In genomic region chr7:31033409-31034165, GRCm38 (mm10) we compare ENCODE assay signal across 11 mouse cellular contexts. TPM values are rescaled to one million over a fixed set of nuclear protein-coding genes. Genes with fewer than 3 reads are reported as not detected.
DNase-seq lines count a peak whose midpoint lies in the region; ATAC-seq and TF ChIP-seq lines count a peak whose summit lies in the region.
"Had no signal": no experiment of that assay in that cellular context is flagged by ENCODE, and none has a peak within 500 bp of the region (broad histone marks: within the 10 kb centered on the region; RNA-seq: fewer than 3 reads in every experiment).

No protein-coding gene starts in this region.

- H3K4me3 ChIP-seq in heart, postnatal 0 days (ENCODE audit: low read depth, low read length) = no peak overlapping the region
- no peak overlapping the region for H3K4me3 ChIP-seq in bone marrow, adult 2 months (replicated peaks; ENCODE audit: control insufficient read depth, low read depth, low read length)
- H3K4me3 ChIP-seq in macrophage (ENCODE audit: inconsistent target) = no peak overlapping the region
- 0 out of 2 replicates have a peak overlapping the region, but pooled peaks have one; percentile 2 for H3K4me3 ChIP-seq in thymus, adult 2 months (ENCODE audit: control insufficient read depth, insufficient read depth, low read length)
- no peak overlapping the region for H3K4me3 ChIP-seq in midbrain, embryonic 16.5 days (ENCODE audit: low read depth, low read length)
- H3K4me3 ChIP-seq: limb, embryonic 13.5 days; myocyte had no signal

- ATAC-seq in heart, postnatal 0 days (ENCODE audit: insufficient read depth, low read depth) = no peak
- ATAC-seq in midbrain, embryonic 16.5 days = no peak

- 0 out of 2 replicates have a peak, but pooled peaks cover 21% of the 10 kb centered on the region for H3K36me3 ChIP-seq in heart, postnatal 0 days (replicated peaks; ENCODE audit: control insufficient read depth, insufficient read depth, low read length)
- H3K36me3 ChIP-seq in macrophage (ENCODE audit: inconsistent target) = peaks cover 11% of the 10 kb centered on the region; the same call in 1 of the 2 replicates
- 0 out of 2 replicates have a peak, but pooled peaks cover 3% of the 10 kb centered on the region for H3K36me3 ChIP-seq in thymus, adult 2 months (ENCODE audit: control insufficient read depth, insufficient read depth, low read length)
- H3K36me3 ChIP-seq in midbrain, embryonic 16.5 days (ENCODE audit: control insufficient read depth, insufficient read depth, low read length) = no peaks in the 10 kb centered on the region
- H3K36me3 ChIP-seq: limb, embryonic 13.5 days had no signal

- no peaks in the 10 kb centered on the region for H3K4me1 ChIP-seq in heart, postnatal 0 days (ENCODE audit: control insufficient read depth, insufficient read depth)
- peaks cover 19% of the 10 kb centered on the region for H3K4me1 ChIP-seq in bone marrow, adult 2 months (ENCODE audit: control insufficient read depth, insufficient read depth, low read length)
- peaks cover 61% of the 10 kb centered on the region for H3K4me1 ChIP-seq in thymus, adult 2 months (replicated peaks; ENCODE audit: control insufficient read depth, insufficient read depth, low read length)
- no peaks in the 10 kb centered on the region for H3K4me1 ChIP-seq in midbrain, embryonic 16.5 days (ENCODE audit: control insufficient read depth, insufficient read depth, low read length)
- H3K4me1 ChIP-seq: limb, embryonic 13.5 days had no signal

- no peak overlapping the region for H3K9ac ChIP-seq in heart, postnatal 0 days (replicated peaks; ENCODE audit: low read depth, low read length)
- H3K9ac ChIP-seq in midbrain, embryonic 16.5 days (ENCODE audit: low read depth, low read length) = no peak overlapping the region
- H3K9ac ChIP-seq: limb, embryonic 13.5 days had no signal

- no peaks in the 10 kb centered on the region for H3K27me3 ChIP-seq in heart, postnatal 0 days (ENCODE audit: control insufficient read depth, insufficient read depth, low read length)
- H3K27me3 ChIP-seq in thymus, adult 2 months (ENCODE audit: control insufficient read depth, insufficient read depth, low read length) = no peaks in the 10 kb centered on the region
- H3K27me3 ChIP-seq in midbrain, embryonic 16.5 days (ENCODE audit: control insufficient read depth, insufficient read depth, low read depth, low read length) = no peaks in the 10 kb centered on the region
- H3K27me3 ChIP-seq: limb, embryonic 13.5 days had no signal

- 47% methylated on average over 9 of the region's 9 CpGs for WGBS in heart, postnatal 0 days
- WGBS in bone marrow, adult 2 months = 28% methylated on average over 9 of the region's 9 CpGs
- 27% methylated on average over 9 of the region's 9 CpGs for WGBS in macrophage (ENCODE audit: missing documents)
- 30% methylated on average over 9 of the region's 9 CpGs for WGBS in thymus, adult 2 months
- 74% methylated on average over 9 of the region's 9 CpGs for WGBS in midbrain, embryonic 16.5 days

- H3K79me2 ChIP-seq in macrophage (ENCODE audit: inconsistent target) = peaks cover 22% of the 10 kb centered on the region

- no peaks in the 10 kb centered on the region for H3K9me3 ChIP-seq in heart, postnatal 0 days (replicated peaks; ENCODE audit: control insufficient read depth, low read length)
- no peaks in the 10 kb centered on the region for H3K9me3 ChIP-seq in midbrain, embryonic 16.5 days (replicated peaks; ENCODE audit: control insufficient read depth, low read length, poor library complexity, severe bottlenecking)
- H3K9me3 ChIP-seq: limb, embryonic 13.5 days had no signal

- no peak for TF ChIP-seq POLR2A in bone marrow, adult 2 months (IDR thresholded peaks at IDR 0.05; ENCODE audit: borderline replicate concordance, control insufficient read depth, low read depth, low read length)
- TF ChIP-seq POLR2A in thymus, adult 2 months (IDR thresholded peaks at IDR 0.05; ENCODE audit: control insufficient read depth, extremely low read depth, insufficient read depth, low read length, poor library complexity) = no peak

- TF ChIP-seq CTCF in heart, postnatal 0 days (IDR thresholded peaks at IDR 0.05; ENCODE audit: low read depth) = no peak
- 0 out of 2 replicates have a peak, but pooled peaks have one; percentile 7 for TF ChIP-seq CTCF in bone marrow, adult 2 months (IDR thresholded peaks at IDR 0.05; ENCODE audit: control insufficient read depth, insufficient read depth, low read length)
- TF ChIP-seq CTCF in thymus, adult 2 months (IDR thresholded peaks at IDR 0.05; ENCODE audit: borderline replicate concordance, control insufficient read depth, extremely low read depth, insufficient read depth, low read length, poor library complexity) = no peak

- intact Hi-C loops in heart, postnatal 36 days (cut with DNase I) = no loop called here

- H3K4me2 ChIP-seq in heart, postnatal 0 days (ENCODE audit: low read depth, low read length) = no peak overlapping the region
- H3K4me2 ChIP-seq in midbrain, embryonic 16.5 days (ENCODE audit: low read length) = no peak overlapping the region
- H3K4me2 ChIP-seq: limb, embryonic 13.5 days had no signal

- H3K27ac ChIP-seq in heart, postnatal 0 days (ENCODE audit: low read depth) = peak overlapping the region; percentile 61; the same call in 1 of the 2 replicates
- peak overlapping the region; percentile 95 for H3K27ac ChIP-seq in bone marrow, adult 2 months (ENCODE audit: control insufficient read depth, insufficient read depth, low read depth, low read length, poor library complexity)
- peak overlapping the region; percentile 83 for H3K27ac ChIP-seq in macrophage
- peak overlapping the region; percentile 89 for H3K27ac ChIP-seq in thymus, adult 2 months (ENCODE audit: control insufficient read depth, insufficient read depth, low read length)
- no peak overlapping the region for H3K27ac ChIP-seq in midbrain, embryonic 16.5 days (ENCODE audit: low read length)
- H3K27ac ChIP-seq: limb, embryonic 13.5 days had no signal

- TF ChIP-seq EP300 in heart, postnatal 0 days (IDR thresholded peaks at IDR 0.05; ENCODE audit: low read depth) = no peak

- no peak for DNase-seq in heart, postnatal 0 days (ENCODE audit: low spot score)
- DNase-seq in heart, postnatal 36 days = no peak
- DNase-seq in thymus, adult 2 months = peak; percentile 70
- DNase-seq in adrenal gland, postnatal 25 days = no peak
- no peak for DNase-seq in right cerebral cortex, adult 18-20 months

RNA-seq across cellular contexts. Expression of gene Fxyd5, which starts 8.7 kb away (rescaled TPM):
- total RNA-seq in heart, postnatal 0 days (2014; rRNA removed; ENCODE audit: low replicate concordance) = 54.3 and 69.7 TPM in 2 replicates
- 41.5 and 46.4 TPM in 2 replicates for polyA plus RNA-seq in heart, postnatal 0 days (2015; fragmentation: Nextera tagmentation; extraction: Ambion mirVana)
- 10 to 100 TPM; 29.3 to 30.8 TPM for total RNA-seq in heart, postnatal 36 days (2021)
- 85.0 and 239 TPM in 2 replicates for polyA plus RNA-seq in bone marrow, adult 2 months (2011; ENCODE audit: insufficient read depth, insufficient read length, low replicate concordance, missing spikeins)
- 100 to 1,000 TPM in 13 of 26 experiments, 10 to 100 TPM in 13; 24.1 to 184 (median 97.0) TPM for total RNA-seq in macrophage (2018; cell fraction: chromatin; rRNA removed)
- total RNA-seq in macrophage (2018; cell fraction: cytosol; rRNA removed) = 100 to 1,000 TPM; 518 to 856 (median 728) TPM
- 100 to 1,000 TPM in 25 of 26 experiments, 10 to 100 TPM in 1; 78.4 to 397 (median 257) TPM for total RNA-seq in macrophage (2018; cell fraction: nucleus; rRNA removed)
- polyA plus RNA-seq in macrophage (2018) = 662 to 1,499 TPM (median 1,028 TPM) in 3 replicates
- polyA plus RNA-seq in thymus, adult 2 months (2012; rRNA removed) = 247 and 283 TPM in 2 replicates
- 35.9 and 36.5 TPM in 2 replicates for total RNA-seq in adrenal gland, postnatal 25 days (2021)
- 19.0 and 24.4 TPM in 2 replicates for polyA plus RNA-seq in midbrain, embryonic 16.5 days (2015; fragmentation: Nextera tagmentation; extraction: Ambion mirVana)

RNA-seq across cellular contexts. Expression of gene Fxyd7, which starts 17.7 kb away (rescaled TPM):
- 5.8 TPM in 1 of 2 replicates, not detected in the other for total RNA-seq in heart, postnatal 0 days (2014; rRNA removed; ENCODE audit: low replicate concordance)
- polyA plus RNA-seq in heart, postnatal 0 days (2015; fragmentation: Nextera tagmentation; extraction: Ambion mirVana) = 0.67 and 0.72 TPM in 2 replicates
- total RNA-seq in heart, postnatal 36 days (2021) = 1 to 10 TPM in 1 of 2 experiments, under 1 TPM in 1; 0.41 to 1.1 TPM
- not detected in 2 replicates for polyA plus RNA-seq in bone marrow, adult 2 months (2011; ENCODE audit: insufficient read depth, insufficient read length, low replicate concordance, missing spikeins)
- total RNA-seq in macrophage (2018; cell fraction: chromatin; rRNA removed) = not detected
- total RNA-seq in macrophage (2018; cell fraction: cytosol; rRNA removed) = under 1 TPM in 2 of 26 experiments, not detected in 24; 0.18 to 0.35 TPM
- not detected for total RNA-seq in macrophage (2018; cell fraction: nucleus; rRNA removed)
- polyA plus RNA-seq in macrophage (2018) = not detected in 3 replicates
- polyA plus RNA-seq in thymus, adult 2 months (2012; rRNA removed) = 1.4 and 2.2 TPM in 2 replicates
- 0.55 TPM in 1 of 2 replicates, not detected in the other for total RNA-seq in adrenal gland, postnatal 25 days (2021)
- polyA plus RNA-seq in midbrain, embryonic 16.5 days (2015; fragmentation: Nextera tagmentation; extraction: Ambion mirVana) = 188 and 270 TPM in 2 replicates
- total RNA-seq: ES-E14 had no signal
- polyA plus RNA-seq: myocyte had no signal

RNA-seq across cellular contexts. Expression of gene Fxyd1, which starts 23.4 kb away (rescaled TPM):
- total RNA-seq in heart, postnatal 0 days (2014; rRNA removed; ENCODE audit: low replicate concordance) = 499 and 572 TPM in 2 replicates
- 1,579 and 1,586 TPM in 2 replicates for polyA plus RNA-seq in heart, postnatal 0 days (2015; fragmentation: Nextera tagmentation; extraction: Ambion mirVana)
- 100 to 1,000 TPM; 863 to 996 TPM for total RNA-seq in heart, postnatal 36 days (2021)
- 7.8 and 16.2 TPM in 2 replicates for polyA plus RNA-seq in bone marrow, adult 2 months (2011; ENCODE audit: insufficient read depth, insufficient read length, low replicate concordance, missing spikeins)
- 1 to 10 TPM in 1 of 26 experiments, not detected in 25; 1.9 TPM for total RNA-seq in macrophage (2018; cell fraction: chromatin; rRNA removed)
- not detected for total RNA-seq in macrophage (2018; cell fraction: cytosol; rRNA removed)
- total RNA-seq in macrophage (2018; cell fraction: nucleus; rRNA removed) = not detected
- polyA plus RNA-seq in macrophage (2018) = not detected in 3 replicates
- 46.4 and 107 TPM in 2 replicates for polyA plus RNA-seq in thymus, adult 2 months (2012; rRNA removed)
- total RNA-seq in adrenal gland, postnatal 25 days (2021) = 151 and 212 TPM in 2 replicates
- polyA plus RNA-seq in midbrain, embryonic 16.5 days (2015; fragmentation: Nextera tagmentation; extraction: Ambion mirVana) = 11.2 and 17.3 TPM in 2 replicates
- total RNA-seq: ES-E14 had no signal

RNA-seq across cellular contexts. Expression of gene Lgi4, which starts 25.6 kb away (rescaled TPM):
- total RNA-seq in heart, postnatal 0 days (2014; rRNA removed; ENCODE audit: low replicate concordance) = 0.27 and 2.7 TPM in 2 replicates
- polyA plus RNA-seq in heart, postnatal 0 days (2015; fragmentation: Nextera tagmentation; extraction: Ambion mirVana) = 0.08 and 0.19 TPM in 2 replicates
- total RNA-seq in heart, postnatal 36 days (2021) = 1 to 10 TPM; 3.6 to 5.2 TPM
- polyA plus RNA-seq in bone marrow, adult 2 months (2011; ENCODE audit: insufficient read depth, insufficient read length, low replicate concordance, missing spikeins) = 0.23 and 2.3 TPM in 2 replicates
- 1 to 10 TPM in 19 of 26 experiments, under 1 TPM in 7; 0.50 to 7.1 (median 1.5) TPM for total RNA-seq in macrophage (2018; cell fraction: chromatin; rRNA removed)
- under 1 TPM; 0.09 to 0.59 (median 0.22) TPM for total RNA-seq in macrophage (2018; cell fraction: cytosol; rRNA removed)
- total RNA-seq in macrophage (2018; cell fraction: nucleus; rRNA removed) = 1 to 10 TPM in 13 of 26 experiments, under 1 TPM in 13; 0.29 to 3.0 (median 0.94) TPM
- 0.14 to 0.27 TPM (median 0.22 TPM) in 3 replicates for polyA plus RNA-seq in macrophage (2018)
- polyA plus RNA-seq in thymus, adult 2 months (2012; rRNA removed) = 1.1 and 1.8 TPM in 2 replicates
- total RNA-seq in adrenal gland, postnatal 25 days (2021) = 3.7 and 3.8 TPM in 2 replicates
- 0.15 and 0.35 TPM in 2 replicates for polyA plus RNA-seq in midbrain, embryonic 16.5 days (2015; fragmentation: Nextera tagmentation; extraction: Ambion mirVana)
- polyA plus RNA-seq: myocyte had no signal

RNA-seq across cellular contexts. Expression of gene Fxyd3, which starts 42.9 kb away (rescaled TPM):
- total RNA-seq in heart, postnatal 0 days (2014; rRNA removed; ENCODE audit: low replicate concordance) = 0.81 and 0.92 TPM in 2 replicates
- polyA plus RNA-seq in heart, postnatal 0 days (2015; fragmentation: Nextera tagmentation; extraction: Ambion mirVana) = 0.66 and 2.4 TPM in 2 replicates
- 1 to 10 TPM; 1.1 to 2.3 TPM for total RNA-seq in heart, postnatal 36 days (2021)
- not detected in 2 replicates for polyA plus RNA-seq in bone marrow, adult 2 months (2011; ENCODE audit: insufficient read depth, insufficient read length, low replicate concordance, missing spikeins)
- not detected for total RNA-seq in macrophage (2018; cell fraction: chromatin; rRNA removed)
- total RNA-seq in macrophage (2018; cell fraction: cytosol; rRNA removed) = not detected
- total RNA-seq in macrophage (2018; cell fraction: nucleus; rRNA removed) = not detected
- not detected in 3 replicates for polyA plus RNA-seq in macrophage (2018)
- 23.5 and 34.7 TPM in 2 replicates for polyA plus RNA-seq in thymus, adult 2 months (2012; rRNA removed)
- 0.73 and 1.9 TPM in 2 replicates for total RNA-seq in adrenal gland, postnatal 25 days (2021)
- polyA plus RNA-seq in midbrain, embryonic 16.5 days (2015; fragmentation: Nextera tagmentation; extraction: Ambion mirVana) = not detected in 2 replicates

Comparison
In these comparisons a context has a peak if more than half of its experiments do, and no peak if none do; other contexts are left out.
1. RNA of gene Fxyd7, which starts 17.7 kb away (polyA plus RNA-seq): 188 to 270 TPM in midbrain, embryonic 16.5 days; 1.4 to 2.2 TPM in thymus, adult 2 months, 0.67 to 0.72 TPM in heart, postnatal 0 days, not detected in bone marrow, adult 2 months and not detected in macrophage; every median in the first group is over 10 times any median in the second.